In the genomic region with DNA sequence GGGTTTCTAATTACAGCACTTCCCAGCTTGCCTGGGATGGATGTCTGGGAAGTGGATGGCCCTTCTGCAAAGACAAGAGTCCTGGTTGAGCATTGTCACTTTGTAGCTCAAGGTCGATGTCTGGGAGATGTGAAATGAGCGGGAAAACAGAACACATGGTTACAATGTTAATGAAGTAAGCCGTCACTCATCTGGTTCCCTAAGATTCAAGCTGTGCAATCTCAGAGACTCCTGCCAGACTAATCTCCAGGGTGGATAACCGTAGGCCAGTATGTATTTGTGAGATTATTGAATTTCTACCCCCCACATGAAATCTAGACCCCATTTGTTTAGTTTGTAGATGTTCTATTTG, we compare ENCODE assay signal across 12 mouse cellular contexts.
A peak's percentile ranks its signal among the peaks of the same experiment; 100 is the strongest.
DNase-seq lines count a peak whose midpoint lies in the region; ATAC-seq and TF ChIP-seq lines count a peak whose summit lies in the region.
"Had no signal": no experiment of that assay in that cellular context is flagged by ENCODE, and none has a peak within 500 bp of the region (broad histone marks: within the 10 kb centered on the region; RNA-seq: fewer than 3 reads in every experiment).

No protein-coding gene starts in this region.

- no peak for TF ChIP-seq CTCF in layer of hippocampus, adult 2 months (conservative IDR thresholded peaks at IDR 0.05)

- DNase-seq in kidney, adult 18-20 months, result no peak
- DNase-seq in hindbrain, embryonic 11.5 days (ENCODE audit: low spot score), result no peak
- DNase-seq in midbrain, embryonic 14.5 days, result peak; percentile 49
- no peak for DNase-seq in layer of hippocampus, adult 2 months (ENCODE audit: low spot score in 2 of 2)
- DNase-seq in spleen, postnatal 10 days (ENCODE audit: low spot score in 2 of 2), result no peak
- DNase-seq in cerebellum, adult 11-12 months, result no peak
- DNase-seq: adrenal gland, adult 8-10 months; cerebellum, postnatal 36 days; kidney, postnatal 14 days; liver, embryonic 13.5 days had no signal

- no peaks in the 10 kb centered on the region for H3K36me3 ChIP-seq in kidney, embryonic 15.5 days
- no peaks in the 10 kb centered on the region for H3K36me3 ChIP-seq in embryonic facial prominence, embryonic 13.5 days
- no peaks in the 10 kb centered on the region for H3K36me3 ChIP-seq in hindbrain, embryonic 11.5 days (ENCODE audit: control insufficient read depth, insufficient read depth, low read length)
- no peaks in the 10 kb centered on the region for H3K36me3 ChIP-seq in midbrain, embryonic 14.5 days (ENCODE audit: control insufficient read depth, insufficient read depth, low read length)
- H3K36me3 ChIP-seq: liver, embryonic 13.5 days had no signal

- H3K4me1 ChIP-seq in kidney, embryonic 15.5 days, result peaks cover 25% of the 10 kb centered on the region
- peaks cover 10% of the 10 kb centered on the region for H3K4me1 ChIP-seq in embryonic facial prominence, embryonic 13.5 days
- H3K4me1 ChIP-seq in hindbrain, embryonic 11.5 days (replicated peaks; ENCODE audit: control insufficient read depth, insufficient read depth, low read length), result peaks cover 6% of the 10 kb centered on the region
- H3K4me1 ChIP-seq in midbrain, embryonic 14.5 days (ENCODE audit: control insufficient read depth, insufficient read depth, low read length), result peaks cover 19% of the 10 kb centered on the region

- H3K4me3 ChIP-seq in kidney, embryonic 15.5 days (replicated peaks), result peak overlapping the region; percentile 18
- no peak overlapping the region for H3K4me3 ChIP-seq in embryonic facial prominence, embryonic 13.5 days
- no peak overlapping the region for H3K4me3 ChIP-seq in hindbrain, embryonic 11.5 days (ENCODE audit: low read depth, low read length)
- H3K4me3 ChIP-seq in midbrain, embryonic 14.5 days (replicated peaks; ENCODE audit: low read depth, low read length), result no peak overlapping the region
- no peak overlapping the region for H3K4me3 ChIP-seq in layer of hippocampus, adult 2 months
- H3K4me3 ChIP-seq: liver, embryonic 13.5 days had no signal

- 15% methylated on average over 4 of the region's 4 CpGs for WGBS in kidney, embryonic 15.5 days
- 12% methylated on average over 4 of the region's 4 CpGs for WGBS in embryonic facial prominence, embryonic 13.5 days
- WGBS in hindbrain, embryonic 11.5 days, result 3% methylated on average over 4 of the region's 4 CpGs
- 7% methylated on average over 4 of the region's 4 CpGs for WGBS in midbrain, embryonic 14.5 days

- peak overlapping the region; percentile 49 for H3K4me2 ChIP-seq in kidney, embryonic 15.5 days
- H3K4me2 ChIP-seq in embryonic facial prominence, embryonic 13.5 days, result peak overlapping the region; percentile 40
- H3K4me2 ChIP-seq in hindbrain, embryonic 11.5 days (replicated peaks; ENCODE audit: low read depth, low read length), result peak overlapping the region; percentile 23; the same call in 1 of the 2 replicates
- peak overlapping the region; percentile 12; the same call in 1 of the 2 replicates for H3K4me2 ChIP-seq in midbrain, embryonic 14.5 days (ENCODE audit: low read length)
- H3K4me2 ChIP-seq: liver, embryonic 13.5 days had no signal

- no peaks in the 10 kb centered on the region for H3K9me3 ChIP-seq in kidney, embryonic 15.5 days (replicated peaks)
- no peaks in the 10 kb centered on the region for H3K9me3 ChIP-seq in embryonic facial prominence, embryonic 13.5 days
- H3K9me3 ChIP-seq in hindbrain, embryonic 11.5 days (ENCODE audit: control insufficient read depth, low read length), result no peaks in the 10 kb centered on the region
- no peaks in the 10 kb centered on the region for H3K9me3 ChIP-seq in midbrain, embryonic 14.5 days (ENCODE audit: control insufficient read depth, low read length)
- H3K9me3 ChIP-seq: liver, embryonic 13.5 days had no signal

- no peak overlapping the region for H3K9ac ChIP-seq in kidney, embryonic 15.5 days
- no peak overlapping the region for H3K9ac ChIP-seq in embryonic facial prominence, embryonic 13.5 days
- H3K9ac ChIP-seq in hindbrain, embryonic 11.5 days (ENCODE audit: low read depth, low read length), result no peak overlapping the region
- no peak overlapping the region for H3K9ac ChIP-seq in midbrain, embryonic 14.5 days (replicated peaks; ENCODE audit: low read length)
- H3K9ac ChIP-seq: liver, embryonic 13.5 days had no signal

- peak overlapping the region; percentile 68 for H3K27ac ChIP-seq in kidney, embryonic 15.5 days
- H3K27ac ChIP-seq in embryonic facial prominence, embryonic 13.5 days, result no peak overlapping the region
- peak overlapping the region; percentile 24; the same call in 1 of the 2 replicates for H3K27ac ChIP-seq in hindbrain, embryonic 11.5 days (ENCODE audit: low read depth, low read length)
- H3K27ac ChIP-seq in midbrain, embryonic 14.5 days (replicated peaks; ENCODE audit: low read depth, low read length), result no peak overlapping the region
- no peak overlapping the region for H3K27ac ChIP-seq in layer of hippocampus, adult 2 months
- H3K27ac ChIP-seq: liver, embryonic 13.5 days had no signal

- H3K27me3 ChIP-seq in kidney, embryonic 15.5 days, result no peaks in the 10 kb centered on the region
- no peaks in the 10 kb centered on the region for H3K27me3 ChIP-seq in embryonic facial prominence, embryonic 13.5 days
- no peaks in the 10 kb centered on the region for H3K27me3 ChIP-seq in hindbrain, embryonic 11.5 days (ENCODE audit: control insufficient read depth, insufficient read depth, low read length)
- H3K27me3 ChIP-seq in midbrain, embryonic 14.5 days (ENCODE audit: control insufficient read depth, insufficient read depth, low read length), result no peaks in the 10 kb centered on the region; the same call in 1 of the 2 replicates
- H3K27me3 ChIP-seq: liver, embryonic 13.5 days had no signal

- no peak for ATAC-seq in kidney, embryonic 15.5 days (replicated peaks; ENCODE audit: low FRiP score)
- no peak for ATAC-seq in embryonic facial prominence, embryonic 13.5 days (ENCODE audit: insufficient number of reproducible peaks, insufficient read depth, low FRiP score, low TSS enrichment, low read depth)
- ATAC-seq in hindbrain, embryonic 11.5 days (ENCODE audit: low FRiP score), result 0 out of 2 replicates have a peak, but pooled peaks have one; percentile 2
- ATAC-seq in midbrain, embryonic 14.5 days (ENCODE audit: low FRiP score, low TSS enrichment), result no peak

Comparison
In these comparisons a context has a peak if more than half of its experiments do, and no peak if none do; other contexts are left out.
1. H3K27ac ChIP-seq: peak in kidney, embryonic 15.5 days (single experiment) and hindbrain, embryonic 11.5 days (single experiment); none in embryonic facial prominence, embryonic 13.5 days (single experiment), midbrain, embryonic 14.5 days (single experiment) and layer of hippocampus, adult 2 months (single experiment).
2. Peak in every context shown above with its lines, with median percentiles within 50 percentile points of each other: H3K4me2 ChIP-seq.